Mouse (Mus musculus): ENCODE measurements around the gene Gadd45a. TPM values are rescaled to one million over a fixed set of nuclear protein-coding genes. Genes with fewer than 3 reads are reported as not detected.

The Gadd45a gene
- polyA plus RNA-seq (2016; fragmentation: Nextera tagmentation; extraction: Ambion mirVana) = 25.0 and 30.3 TPM in 2 replicates

DNA sequence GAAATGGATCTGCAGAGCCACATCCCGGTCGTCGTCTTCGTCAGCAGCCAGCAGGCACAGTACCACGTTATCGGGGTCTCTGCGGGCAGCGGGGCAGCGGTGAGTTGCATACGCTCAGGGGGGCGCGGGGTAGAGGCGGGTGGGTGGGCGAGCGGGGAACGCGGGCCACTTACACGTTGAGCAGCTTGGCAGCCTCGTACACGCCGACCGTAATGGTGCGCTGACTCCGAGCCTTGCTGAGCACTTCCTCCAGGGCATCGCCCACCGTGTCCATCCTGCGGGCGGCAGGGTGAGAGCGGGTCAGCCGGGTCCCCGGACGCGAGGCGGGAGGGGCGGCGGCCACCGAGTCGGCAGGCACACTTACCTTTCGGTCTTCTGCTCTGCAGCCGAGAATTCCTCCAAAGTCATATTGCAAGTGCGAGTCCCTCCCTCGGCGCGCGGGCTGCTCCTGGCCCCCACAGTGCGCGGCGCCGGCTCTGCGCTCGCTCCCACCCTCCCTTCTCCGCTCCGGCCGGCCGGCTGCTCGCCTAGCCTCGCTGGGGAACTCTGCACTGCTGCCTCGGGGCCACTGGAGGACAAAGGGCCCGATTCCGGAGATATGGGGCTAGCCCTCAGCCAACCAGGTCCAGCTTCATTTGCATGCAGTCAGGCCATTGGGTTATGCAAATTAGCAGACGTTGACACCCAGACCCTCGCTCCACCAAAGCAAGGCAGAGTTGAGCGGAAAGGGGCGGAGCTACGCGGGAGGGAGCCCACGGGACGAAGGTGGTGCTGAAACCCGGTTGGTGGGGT lies at the start of gene Gadd45a:
TSS of gene Gadd45a (minus strand) at position 621 of the 792 bp plus-strand sequence.
- no peaks in the 10 kb centered on the region; the same call in 1 of the 2 replicates for H3K27me3 ChIP-seq
- no peaks in the 10 kb centered on the region for H3K9me3 ChIP-seq (replicated peaks)
- peak within 1 kb of the TSS; percentile 84 for H3K4me3 ChIP-seq
- H3K27ac ChIP-seq = peak within 1 kb of the TSS; percentile 94
- peak; percentile 98 for ATAC-seq (ENCODE audit: low FRiP score)
- under 1% methylated on average over 66 of the region's 69 CpGs for WGBS
- peaks cover 16% of the 10 kb centered on the region for H3K4me1 ChIP-seq
- peak within 1 kb of the TSS; percentile 70 for H3K4me2 ChIP-seq (replicated peaks)
- H3K9ac ChIP-seq = peak within 1 kb of the TSS; percentile 84
- H3K36me3 ChIP-seq = no peaks in the 10 kb centered on the region

DNA sequence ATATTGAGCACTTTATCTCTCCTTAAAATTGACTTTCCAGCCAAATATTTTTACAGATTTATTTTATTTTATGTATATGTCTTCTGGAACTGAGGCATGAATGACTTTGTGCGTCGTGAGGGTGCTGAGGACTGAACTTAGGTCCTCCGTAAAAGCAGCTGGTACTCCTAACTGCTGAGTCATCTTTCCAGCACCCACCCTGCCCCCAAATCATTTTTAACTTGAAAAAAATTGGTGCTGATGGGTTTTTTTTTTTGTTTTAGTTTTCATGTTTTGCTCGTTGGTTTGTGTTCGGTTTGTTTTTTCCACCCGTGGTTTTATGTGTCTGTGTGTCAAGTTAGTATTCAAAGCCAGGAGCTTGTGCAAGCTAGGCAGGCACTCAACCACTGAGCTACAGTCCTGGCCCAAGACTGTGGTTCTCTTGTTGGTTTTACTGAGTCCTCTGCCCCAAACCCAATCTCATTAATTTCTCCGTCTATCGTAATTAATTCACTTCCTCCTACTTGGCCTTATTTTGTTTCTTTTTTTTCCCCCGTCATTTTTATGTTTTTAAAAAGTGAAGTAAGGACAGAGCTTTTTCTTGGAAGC lies 48.7 kb upstream of the Gadd45a start:
- Histone ChIP-seq H3K9ac (no peak overlapping the region), H3K4me3 (no peak overlapping the region), H3K4me1 (0 out of 2 replicates have a peak, but pooled peaks cover 2% of the 10 kb centered on the region), H3K9me3 (replicated peaks) (no peaks in the 10 kb centered on the region), H3K27ac (no peak overlapping the region), H3K4me2 (replicated peaks) (no peak overlapping the region), H3K27me3 (no peaks in the 10 kb centered on the region), H3K36me3 (no peaks in the 10 kb centered on the region)
- ATAC-seq (ENCODE audit: low FRiP score) = no peak
- 89% methylated on average over 9 of the region's 9 CpGs for WGBS

DNA sequence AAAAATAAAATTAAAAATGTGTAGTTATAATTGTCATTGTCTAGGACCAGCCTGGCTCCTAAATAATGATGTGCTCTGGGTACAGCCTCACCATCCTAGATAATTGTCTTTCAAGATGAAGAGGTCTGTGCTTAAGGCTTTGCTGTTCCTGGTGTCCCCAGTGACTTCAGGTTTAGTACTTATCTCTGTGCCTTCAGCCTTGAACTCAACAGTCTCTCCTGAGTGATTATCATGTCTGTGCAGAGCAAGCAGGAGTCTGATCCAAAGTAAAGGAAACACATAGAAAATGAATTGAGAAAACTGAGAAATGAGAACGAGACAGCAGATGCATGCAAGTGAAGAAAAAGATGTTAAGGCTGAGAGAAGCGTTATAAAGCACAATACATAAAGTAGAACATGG lies 47.2 kb upstream of the Gadd45a start:
- no peak overlapping the region for H3K4me2 ChIP-seq (replicated peaks)
- no peaks in the 10 kb centered on the region for H3K36me3 ChIP-seq
- H3K4me1 ChIP-seq = 0 out of 2 replicates have a peak, but pooled peaks cover 2% of the 10 kb centered on the region
- no peaks in the 10 kb centered on the region for H3K27me3 ChIP-seq
- no peak overlapping the region for H3K4me3 ChIP-seq
- WGBS = 95% methylated on average over 2 of the region's 2 CpGs
- no peak overlapping the region for H3K27ac ChIP-seq
- no peak overlapping the region for H3K9ac ChIP-seq
- no peaks in the 10 kb centered on the region for H3K9me3 ChIP-seq (replicated peaks)
- ATAC-seq (ENCODE audit: low FRiP score) = no peak

DNA sequence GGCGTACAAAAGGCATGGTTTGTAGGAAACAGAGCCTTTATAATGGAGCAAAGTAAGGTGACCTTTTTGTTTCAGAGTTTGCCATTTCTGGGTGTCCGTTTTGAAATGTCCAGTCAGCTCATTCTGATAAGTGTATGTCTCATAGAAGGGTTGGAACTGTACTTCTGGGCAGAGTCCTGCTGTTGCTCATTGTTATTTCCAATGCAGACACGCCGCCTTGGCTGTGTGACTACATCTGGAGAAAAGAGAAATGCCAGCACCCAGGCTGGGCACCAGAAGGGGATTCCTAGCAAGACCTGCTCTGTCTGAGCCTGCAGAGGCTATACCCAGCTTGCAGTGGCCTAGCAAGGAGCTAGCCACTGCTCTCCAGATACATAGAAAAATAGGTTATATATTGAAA lies 43.9 kb upstream of the Gadd45a start:
- Histone ChIP-seq H3K36me3 (no peaks in the 10 kb centered on the region), H3K4me2 (replicated peaks) (no peak overlapping the region), H3K4me1 (peaks cover 7% of the 10 kb centered on the region), H3K4me3 (no peak overlapping the region), H3K27me3 (no peaks in the 10 kb centered on the region), H3K9ac (no peak overlapping the region), H3K9me3 (replicated peaks) (no peaks in the 10 kb centered on the region), H3K27ac (no peak overlapping the region)
- 89% methylated on average over 4 of the region's 4 CpGs for WGBS
- no peak for ATAC-seq (ENCODE audit: low FRiP score)

DNA sequence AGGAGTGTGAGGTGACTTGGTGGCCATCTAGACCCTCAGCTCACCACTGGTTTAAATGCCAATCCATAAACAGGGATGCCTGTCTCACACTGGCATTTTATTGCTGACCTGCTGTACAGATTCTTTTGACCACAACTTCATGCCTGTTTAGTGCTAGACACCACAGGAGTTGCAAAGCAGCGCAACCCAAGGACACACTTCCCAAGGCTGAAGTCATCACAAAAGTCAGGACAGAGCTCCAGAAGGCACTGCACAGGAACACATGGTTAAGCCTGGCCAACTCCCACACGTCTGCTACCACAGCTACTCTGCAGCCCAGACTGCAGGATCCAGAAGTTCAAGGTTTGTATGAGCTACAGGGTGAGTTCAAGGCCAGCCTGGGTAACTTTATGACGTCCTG lies 40.8 kb upstream of the Gadd45a start:
- Histone ChIP-seq H3K4me3 (no peak overlapping the region), H3K36me3 (no peaks in the 10 kb centered on the region), H3K9me3 (replicated peaks) (no peaks in the 10 kb centered on the region), H3K9ac (no peak overlapping the region), H3K4me2 (replicated peaks) (no peak overlapping the region), H3K27me3 (no peaks in the 10 kb centered on the region), H3K4me1 (peaks cover 7% of the 10 kb centered on the region), H3K27ac (no peak overlapping the region)
- ATAC-seq (ENCODE audit: low FRiP score) = no peak
- 84% methylated on average over 3 of the region's 3 CpGs for WGBS

DNA sequence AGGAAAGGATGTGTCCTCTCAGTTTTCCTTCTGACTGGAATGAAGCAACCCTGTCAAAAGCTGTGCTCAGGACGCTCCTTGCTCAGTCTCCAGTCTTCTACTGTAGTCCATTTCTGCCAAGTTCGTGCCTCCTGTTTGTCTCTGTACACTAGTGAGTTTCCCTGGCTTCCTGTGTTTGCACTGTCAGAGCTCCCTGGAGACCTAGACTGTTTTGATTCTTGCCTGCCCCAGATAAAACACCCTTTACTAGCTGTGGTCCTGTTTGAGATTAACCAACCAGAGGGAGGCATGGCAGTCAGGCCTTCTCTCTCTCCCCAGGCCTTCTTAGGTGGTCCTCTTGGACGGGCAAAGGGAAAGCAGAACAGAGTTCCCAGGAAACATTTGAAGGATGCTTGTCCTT lies 40.2 kb upstream of the Gadd45a start:
- H3K27me3 ChIP-seq = no peaks in the 10 kb centered on the region
- H3K27ac ChIP-seq = no peak overlapping the region
- H3K4me3 ChIP-seq = no peak overlapping the region
- no peak overlapping the region for H3K4me2 ChIP-seq (replicated peaks)
- WGBS = 52% methylated on average over 3 of the region's 3 CpGs
- H3K36me3 ChIP-seq = no peaks in the 10 kb centered on the region
- peaks cover 7% of the 10 kb centered on the region for H3K4me1 ChIP-seq
- no peak overlapping the region for H3K9ac ChIP-seq
- no peak for ATAC-seq (ENCODE audit: low FRiP score)
- no peaks in the 10 kb centered on the region for H3K9me3 ChIP-seq (replicated peaks)

DNA sequence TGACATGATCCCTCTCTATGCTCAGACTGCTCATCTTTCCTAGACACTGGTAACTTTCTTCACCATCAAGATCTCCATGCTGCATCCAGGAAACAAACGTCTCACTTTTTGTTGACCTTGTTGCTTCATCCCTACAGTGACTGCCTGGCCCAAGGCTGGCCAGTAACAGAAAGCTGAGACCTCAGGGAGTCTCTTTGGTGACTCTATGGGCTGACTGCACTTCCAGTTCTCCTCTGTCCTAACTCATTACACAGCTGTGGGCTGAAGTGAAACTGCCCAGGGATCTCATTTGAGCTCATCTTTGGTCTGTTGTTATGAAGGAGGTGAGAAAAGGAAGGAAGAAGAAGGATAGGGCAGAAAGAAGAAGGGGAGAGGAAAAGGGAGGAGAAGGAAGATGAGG lies 39.1 kb upstream of the Gadd45a start:
- no peaks in the 10 kb centered on the region for H3K9me3 ChIP-seq (replicated peaks)
- no peaks in the 10 kb centered on the region for H3K36me3 ChIP-seq
- no peak overlapping the region for H3K27ac ChIP-seq
- no peak for ATAC-seq (ENCODE audit: low FRiP score)
- no peak overlapping the region for H3K4me2 ChIP-seq (replicated peaks)
- WGBS = 50% methylated on average over 1 of the region's 1 CpGs
- no peaks in the 10 kb centered on the region for H3K27me3 ChIP-seq
- H3K4me3 ChIP-seq = no peak overlapping the region
- peaks cover 7% of the 10 kb centered on the region for H3K4me1 ChIP-seq
- H3K9ac ChIP-seq = no peak overlapping the region

DNA sequence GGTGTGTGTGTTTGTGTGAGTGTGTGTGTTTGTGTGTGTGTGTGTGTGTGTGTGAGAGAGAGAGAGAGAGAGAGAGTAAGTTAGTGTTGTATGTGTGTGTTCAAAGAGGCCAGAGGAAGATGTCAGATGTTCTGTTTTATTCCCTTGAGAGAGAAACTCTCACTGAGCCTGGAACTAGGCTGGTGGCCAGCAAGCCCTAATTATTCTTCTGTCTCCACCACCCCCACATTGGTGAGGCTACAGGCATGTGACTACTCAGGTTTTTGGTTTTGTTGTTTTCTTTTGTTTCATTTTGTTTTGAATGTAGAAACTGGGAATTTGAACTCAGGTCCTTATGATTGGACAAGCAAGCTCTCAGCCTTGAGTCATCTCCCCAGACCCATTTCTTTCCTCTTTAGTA lies 37.6 kb upstream of the Gadd45a start:
- no peak overlapping the region for H3K9ac ChIP-seq
- H3K27me3 ChIP-seq = no peaks in the 10 kb centered on the region
- no peak overlapping the region for H3K4me3 ChIP-seq
- H3K36me3 ChIP-seq = no peaks in the 10 kb centered on the region
- no peak for ATAC-seq (ENCODE audit: low FRiP score)
- H3K4me1 ChIP-seq = peaks cover 9% of the 10 kb centered on the region
- no peak overlapping the region for H3K4me2 ChIP-seq (replicated peaks)
- no peak overlapping the region for H3K27ac ChIP-seq
- no peaks in the 10 kb centered on the region for H3K9me3 ChIP-seq (replicated peaks)

DNA sequence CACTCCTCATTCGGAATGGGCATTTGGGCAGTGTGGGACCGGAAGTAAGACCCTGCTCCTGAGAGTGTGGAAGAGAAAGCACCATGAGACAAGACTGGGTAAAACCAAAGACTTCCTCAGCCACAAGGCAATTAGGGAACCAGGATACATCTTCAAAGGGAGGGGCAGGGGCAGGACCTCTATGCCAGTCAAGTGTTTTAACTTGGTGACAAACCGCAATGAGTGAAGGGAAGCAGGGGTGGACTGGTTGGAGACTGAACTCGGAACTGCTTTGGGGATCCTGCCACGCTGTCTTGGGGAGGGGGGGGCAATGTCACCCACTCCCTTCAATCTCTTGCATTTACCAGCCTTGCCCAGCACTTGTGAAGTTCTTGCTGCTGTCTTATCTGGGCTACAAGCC lies 36.7 kb upstream of the Gadd45a start:
- Histone ChIP-seq H3K9me3 (replicated peaks) (no peaks in the 10 kb centered on the region), H3K9ac (no peak overlapping the region), H3K27me3 (no peaks in the 10 kb centered on the region), H3K4me3 (no peak overlapping the region), H3K36me3 (no peaks in the 10 kb centered on the region), H3K4me1 (peaks cover 10% of the 10 kb centered on the region), H3K27ac (no peak overlapping the region), H3K4me2 (replicated peaks) (no peak overlapping the region)
- 89% methylated on average over 5 of the region's 5 CpGs for WGBS
- no peak for ATAC-seq (ENCODE audit: low FRiP score)

DNA sequence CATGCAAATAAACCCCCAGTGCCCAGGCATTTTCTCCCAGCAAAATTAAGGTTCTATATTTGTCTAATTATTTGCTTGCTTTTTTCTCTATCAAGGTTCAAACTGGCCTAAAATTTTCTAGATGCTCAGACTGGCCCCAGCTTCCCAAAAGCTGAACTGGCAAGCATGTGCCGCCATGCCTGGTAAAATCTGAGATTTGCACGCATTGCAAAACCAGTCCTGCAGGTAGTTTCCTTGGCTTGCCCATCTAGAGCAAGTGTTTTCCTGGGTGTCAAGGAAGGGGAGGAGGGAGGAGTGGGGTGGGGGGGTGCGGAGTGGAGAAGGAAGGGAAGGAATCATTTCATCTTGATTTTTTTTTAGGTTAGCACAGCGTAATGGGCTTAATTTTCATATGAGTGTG lies 36.2 kb upstream of the Gadd45a start:
- H3K27ac ChIP-seq = no peak overlapping the region
- ATAC-seq (ENCODE audit: low FRiP score) = no peak
- no peaks in the 10 kb centered on the region for H3K27me3 ChIP-seq
- no peak overlapping the region for H3K4me3 ChIP-seq
- no peaks in the 10 kb centered on the region for H3K36me3 ChIP-seq
- 79% methylated on average over 4 of the region's 4 CpGs for WGBS
- H3K9me3 ChIP-seq (replicated peaks) = no peaks in the 10 kb centered on the region
- H3K9ac ChIP-seq = no peak overlapping the region
- no peak overlapping the region for H3K4me2 ChIP-seq (replicated peaks)
- peaks cover 10% of the 10 kb centered on the region for H3K4me1 ChIP-seq

DNA sequence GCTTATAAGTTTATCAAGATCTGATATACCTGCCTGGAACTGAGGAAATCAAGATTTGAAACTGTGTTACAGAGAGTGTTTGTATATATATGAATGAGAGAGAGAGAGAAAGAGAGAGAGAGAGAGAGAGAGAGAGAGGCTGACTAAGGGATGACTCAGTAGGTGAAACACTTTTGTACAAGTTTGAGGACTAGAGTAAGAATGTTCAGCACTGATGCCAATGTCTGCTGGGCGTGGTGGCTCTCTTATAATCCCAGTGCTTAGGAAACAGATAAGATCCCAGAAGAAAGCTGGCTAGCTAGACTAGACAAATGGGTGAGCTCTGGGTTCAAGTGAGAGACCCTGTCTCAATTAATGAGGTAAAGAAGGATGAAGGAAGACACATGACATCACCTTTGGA lies 34.4 kb upstream of the Gadd45a start:
- Histone ChIP-seq H3K4me1 (0 out of 2 replicates have a peak, but pooled peaks cover 2% of the 10 kb centered on the region), H3K4me3 (no peak overlapping the region), H3K27me3 (no peaks in the 10 kb centered on the region), H3K9ac (no peak overlapping the region), H3K36me3 (no peaks in the 10 kb centered on the region), H3K27ac (no peak overlapping the region), H3K4me2 (replicated peaks) (no peak overlapping the region), H3K9me3 (replicated peaks) (no peaks in the 10 kb centered on the region)
- WGBS = 85% methylated on average over 1 of the region's 1 CpGs
- no peak for ATAC-seq (ENCODE audit: low FRiP score)

DNA sequence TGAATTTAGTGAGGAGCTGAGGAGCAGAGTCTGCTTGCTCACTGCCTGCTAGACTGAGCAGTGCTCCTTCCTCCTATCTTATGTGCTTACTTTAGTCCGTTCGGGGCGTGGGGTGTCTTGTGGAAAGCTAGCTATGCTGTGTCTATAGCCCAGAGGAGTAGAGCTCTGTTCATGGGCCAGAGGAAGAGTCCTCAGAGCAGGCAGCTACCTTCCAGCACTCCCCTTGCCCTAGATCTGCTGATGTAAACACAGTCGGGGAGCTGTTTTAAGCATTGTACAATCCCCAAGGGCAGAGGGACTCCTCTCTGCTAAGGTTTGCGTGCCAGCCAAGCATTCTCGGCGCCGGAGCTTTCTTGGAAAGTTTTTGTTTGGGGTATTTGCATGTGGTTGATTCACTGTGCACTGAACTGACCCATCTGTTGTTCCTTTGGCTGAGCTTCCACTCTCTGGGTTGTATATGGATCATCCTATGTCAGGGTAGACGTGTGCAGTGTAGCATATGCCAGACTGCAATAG lies 32.6 kb upstream of the Gadd45a start:
- H3K27ac ChIP-seq = no peak overlapping the region
- WGBS = 65% methylated on average over 9 of the region's 9 CpGs
- no peak for ATAC-seq (ENCODE audit: low FRiP score)
- H3K4me1 ChIP-seq = 0 out of 2 replicates have a peak, but pooled peaks cover 2% of the 10 kb centered on the region
- H3K36me3 ChIP-seq = no peaks in the 10 kb centered on the region
- no peaks in the 10 kb centered on the region for H3K27me3 ChIP-seq
- no peak overlapping the region for H3K4me3 ChIP-seq
- H3K9me3 ChIP-seq (replicated peaks) = no peaks in the 10 kb centered on the region
- no peak overlapping the region for H3K9ac ChIP-seq
- no peak overlapping the region for H3K4me2 ChIP-seq (replicated peaks)
